Comparison of ENCODE assay signal across 35 mouse cellular contexts in the genomic region with DNA sequence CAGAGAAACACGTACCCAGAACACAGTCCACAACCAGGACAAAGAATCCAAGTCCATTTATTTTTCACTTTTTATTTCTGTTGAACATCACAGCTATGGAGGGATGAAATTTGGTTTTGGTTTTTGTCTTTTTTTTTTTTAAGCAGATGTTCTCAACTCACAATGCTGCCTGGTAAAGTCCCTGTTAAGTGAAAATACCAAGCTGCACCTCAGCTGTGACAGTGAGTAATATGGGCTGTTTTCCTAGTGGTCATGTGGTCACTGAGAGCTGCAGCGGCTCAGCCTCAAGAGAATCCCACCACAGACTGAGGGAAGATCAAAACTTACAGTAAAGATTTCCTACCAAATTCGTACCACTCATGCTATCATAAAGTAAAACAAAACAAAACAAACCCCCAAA.
"Had no signal": no experiment of that assay in that cellular context is flagged by ENCODE, and none has a peak within 500 bp of the region (broad histone marks: within the 10 kb centered on the region; RNA-seq: fewer than 3 reads in every experiment).

No protein-coding gene starts in this region.

- ATAC-seq: hindbrain, embryonic 16.5 days; hindbrain, postnatal 0 days; inflammation-experienced regulatory T-cells, adult 6 months; intestine, embryonic 15.5 days; intestine, embryonic 16.5 days; intestine, postnatal 0 days had no signal

- H3K4me3 ChIP-seq: heart, embryonic 12.5 days; heart, embryonic 13.5 days; heart, embryonic 15.5 days; hindbrain, embryonic 10.5 days; hindbrain, embryonic 12.5 days; hindbrain, embryonic 13.5 days; hindbrain, embryonic 15.5 days; intestine, embryonic 15.5 days; kidney, embryonic 15.5 days; layer of hippocampus, adult 2 months; left cerebral cortex, adult 2 months had no signal

- H3K27ac ChIP-seq: heart, embryonic 13.5 days; heart, embryonic 15.5 days; hindbrain, embryonic 10.5 days; hindbrain, embryonic 12.5 days; hindbrain, embryonic 13.5 days; hindbrain, embryonic 14.5 days; hindbrain, embryonic 15.5 days; hindbrain, postnatal 0 days; intestine, embryonic 15.5 days; kidney, embryonic 15.5 days; kidney, postnatal 0 days; layer of hippocampus, adult 2 months; left cerebral cortex, adult 2 months had no signal

- H3K4me1 ChIP-seq: heart, embryonic 12.5 days; heart, embryonic 13.5 days; heart, embryonic 15.5 days; hindbrain, embryonic 10.5 days; hindbrain, embryonic 12.5 days; hindbrain, embryonic 13.5 days; hindbrain, embryonic 15.5 days; intestine, embryonic 15.5 days; kidney, embryonic 15.5 days had no signal

- H3K27me3 ChIP-seq: heart, embryonic 12.5 days; heart, embryonic 13.5 days; heart, embryonic 15.5 days; hindbrain, embryonic 12.5 days; hindbrain, embryonic 13.5 days; hindbrain, embryonic 15.5 days; intestine, embryonic 15.5 days; kidney, embryonic 15.5 days had no signal

- H3K4me2 ChIP-seq: heart, embryonic 11.5 days; heart, embryonic 12.5 days; heart, embryonic 13.5 days; heart, embryonic 15.5 days; hindbrain, embryonic 12.5 days; hindbrain, embryonic 13.5 days; hindbrain, embryonic 14.5 days; hindbrain, embryonic 15.5 days; intestine, embryonic 15.5 days; kidney, embryonic 15.5 days had no signal

- H3K9ac ChIP-seq: heart, embryonic 12.5 days; heart, embryonic 13.5 days; heart, embryonic 15.5 days; hindbrain, embryonic 12.5 days; hindbrain, embryonic 13.5 days; hindbrain, embryonic 14.5 days; hindbrain, embryonic 15.5 days; intestine, embryonic 15.5 days; kidney, embryonic 15.5 days had no signal

- DNase-seq: heart, postnatal 10 days; heart, postnatal 14 days; heart, postnatal 36 days; heart, postnatal 4 days; kidney, adult 11 months; kidney, adult 18-20 months; kidney, adult 2 months; kidney, adult 8-10 months; kidney, adult 9 months; kidney, postnatal 10 days; kidney, postnatal 14 days; kidney, postnatal 25 days; kidney, postnatal 36 days; kidney, postnatal 4 days; layer of hippocampus, adult 9-11 months; layer of hippocampus, postnatal 36 days had no signal

- H3K9me3 ChIP-seq: heart, embryonic 12.5 days; heart, embryonic 13.5 days; heart, embryonic 15.5 days; hindbrain, embryonic 10.5 days; hindbrain, embryonic 12.5 days; hindbrain, embryonic 13.5 days; hindbrain, embryonic 15.5 days; intestine, embryonic 15.5 days; kidney, embryonic 15.5 days had no signal
